Mouse (Mus musculus) left cerebral cortex, adult 18-20 months (tissue): ENCODE measurements around the gene Matn3. TPM values are rescaled to one million over a fixed set of nuclear protein-coding genes. Genes with fewer than 3 reads are reported as not detected.
"Not testable (repeated sequence)": the region's sequence is repeated elsewhere in the genome, so short reads cannot be mapped to it uniquely, and the experiment has no call there.

ENCODE experiments used
- DNase-seq, 2 experiments: peaks; one replicate each; pipeline ENCODE4 v3.0.0; 2021 to 2022; ENCODE audit warnings: low spot score in 2 of 2, mixed read lengths in 1 of 2
- total RNA-seq, 2 experiments: library from RNA; stranded (reverse); gene quantifications; 2 replicates each; pipeline ENCODE4 v1.2.3; 2021

Matn3 gene
- total RNA-seq, 2 experiments from 2014 or later, result 0.12 TPM; not detected in 1

GRCm38 (mm10) chr12:8935349-8935748 lies 12.4 kb upstream of the Matn3 start:
- DNase-seq, result no peak

GRCm38 (mm10) chr12:8936210-8936609 lies 11.5 kb upstream of the Matn3 start:
- not testable (repeated sequence) for DNase-seq

GRCm38 (mm10) chr12:8939490-8939889 lies 8.2 kb upstream of the Matn3 start:
- DNase-seq, result no peak

GRCm38 (mm10) chr12:8940011-8941005 lies 7.4 kb upstream of the Matn3 start:
- no peak for DNase-seq

GRCm38 (mm10) chr12:8941131-8941615 lies 6.6 kb upstream of the Matn3 start:
- DNase-seq, result no peak

GRCm38 (mm10) chr12:8941699-8942392 lies 5.9 kb upstream of the Matn3 start:
- no peak for DNase-seq

- no peak for DNase-seq
Observed at GRCm38 (mm10) chr12:8947163-8947562, 566 bp upstream of the Matn3 start.

- DNase-seq, result no peak
Observed at GRCm38 (mm10) chr12:8953136-8953535, 5.4 kb downstream of the Matn3 start.

- no peak for DNase-seq
Observed at GRCm38 (mm10) chr12:8954161-8954561, 6.4 kb downstream of the Matn3 start.

- DNase-seq, result no peak
Observed at GRCm38 (mm10) chr12:8961607-8962316, 14.0 kb downstream of the Matn3 start.

GRCm38 (mm10) chr12:8969828-8970227 lies 22.1 kb downstream of the Matn3 start:
- DNase-seq, result no peak

- peak; percentile 92 to 94 for DNase-seq
Observed at GRCm38 (mm10) chr12:8973820-8974465, 26.2 kb downstream of the Matn3 start, which contains the start of gene Wdr35. Wdr35 (plus strand) TSS chr12:8973892.

- no peak for DNase-seq
Observed at GRCm38 (mm10) chr12:8975076-8975475, 27.3 kb downstream of the Matn3 start.

- no peak for DNase-seq
Observed at GRCm38 (mm10) chr12:8993231-8993630, 45.5 kb downstream of the Matn3 start.

GRCm38 (mm10) chr12:8998318-8998717 lies 50.6 kb downstream of the Matn3 start:
- no peak for DNase-seq

GRCm38 (mm10) chr12:9002038-9002648 lies 54.4 kb downstream of the Matn3 start:
- peak; percentile 36 to 49 for DNase-seq

GRCm38 (mm10) chr12:9007146-9007545 lies 59.4 kb downstream of the Matn3 start:
- DNase-seq, result no peak

GRCm38 (mm10) chr12:9007811-9008210 lies 60.1 kb downstream of the Matn3 start:
- no peak for DNase-seq

GRCm38 (mm10) chr12:9010311-9010710 lies 62.6 kb downstream of the Matn3 start:
- no peak for DNase-seq

- DNase-seq, result no peak
Observed at GRCm38 (mm10) chr12:9016376-9016775, 68.6 kb downstream of the Matn3 start.
